Mouse (Mus musculus) Muller cell, postnatal 12 days (primary cell): ENCODE measurements around the gene Scai.

Experiments used
- DNase-seq: peaks from one replicate; pipeline ENCODE4 v3.0.0-alpha.2; 2015; ENCODE audit errors: inconsistent ontology term

Gene Scai

GRCm38 (mm10) chr2:39190561-39191056, at the start of gene Scai:
Scai (minus strand) TSS chr2:39190734.
- peak; percentile 99 for DNase-seq

GRCm38 (mm10) chr2:39226731-39227130, 36.2 kb upstream of the Scai start:
- DNase-seq = no peak

- DNase-seq = peak; percentile 95
Measured at GRCm38 (mm10) chr2:39226019-39226640, 35.6 kb upstream of the Scai start, which contains the start of gene Ppp6c. Ppp6c (minus strand) TSS chr2:39226451.

GRCm38 (mm10) chr2:39225331-39226018, 34.9 kb upstream of the Scai start:
- DNase-seq = peak; percentile 45

- DNase-seq = no peak
Measured at GRCm38 (mm10) chr2:39224621-39225020, 34.1 kb upstream of the Scai start.

- DNase-seq = no peak
Measured at GRCm38 (mm10) chr2:39220010-39220409, 29.5 kb upstream of the Scai start.

- no peak for DNase-seq
Measured at GRCm38 (mm10) chr2:39219034-39219433, 28.5 kb upstream of the Scai start.

- no peak for DNase-seq
Measured at GRCm38 (mm10) chr2:39217150-39217549, 26.6 kb upstream of the Scai start.

GRCm38 (mm10) chr2:39210738-39211137, 20.2 kb upstream of the Scai start:
- no peak for DNase-seq

GRCm38 (mm10) chr2:39203359-39203758, 12.8 kb upstream of the Scai start:
- no peak for DNase-seq

GRCm38 (mm10) chr2:39194809-39195208, 4.3 kb upstream of the Scai start:
- no peak for DNase-seq

GRCm38 (mm10) chr2:39189961-39190560, 473 bp downstream of the Scai start:
- no peak for DNase-seq

- DNase-seq = no peak
Measured at GRCm38 (mm10) chr2:39185942-39186341, 4.6 kb downstream of the Scai start.

- DNase-seq = no peak
Measured at GRCm38 (mm10) chr2:39183587-39183986, 6.9 kb downstream of the Scai start.

GRCm38 (mm10) chr2:39160996-39161395, 29.5 kb downstream of the Scai start:
- no peak for DNase-seq

GRCm38 (mm10) chr2:39157916-39158315, 32.6 kb downstream of the Scai start:
- no peak for DNase-seq

- DNase-seq = no peak
Measured at GRCm38 (mm10) chr2:39156821-39157220, 33.7 kb downstream of the Scai start.

- no peak for DNase-seq
Measured at GRCm38 (mm10) chr2:39150943-39151342, 39.6 kb downstream of the Scai start.

- no peak for DNase-seq
Measured at GRCm38 (mm10) chr2:39148075-39148474, 42.5 kb downstream of the Scai start.

- no peak for DNase-seq
Measured at GRCm38 (mm10) chr2:39146469-39146868, 44.1 kb downstream of the Scai start.

- no peak for DNase-seq
Measured at GRCm38 (mm10) chr2:39142357-39142948, 48.1 kb downstream of the Scai start.
